Mouse (Mus musculus) hindbrain, embryonic 13.5 days (tissue): Measurements from ENCODE around the gene Dusp27. TPM values are rescaled to one million over a fixed set of nuclear protein-coding genes. Genes with fewer than 3 reads are reported as not detected.
A peak's percentile ranks its signal among the peaks of the same experiment; 100 is the strongest.

Experiments used
- ATAC-seq: fragments of 200-750 bp; cut with Nextera tagmentation; 2 replicates; pipeline ENCODE4 v1.8.0; 2017; ENCODE audit warnings: moderate TSS enrichment; ENCODE audit not compliant: low FRiP score
- H3K27ac ChIP-seq: fragments of 300-500 bp; sonication (generic); 2 replicates; pipeline ENCODE4 v1.5.1; 2015; ENCODE audit warnings: inconsistent platforms, mild to moderate bottlenecking, moderate library complexity
- H3K27me3 ChIP-seq: fragments of 300-500 bp; sonication (generic); 2 replicates; pipeline ENCODE4 v1.6.1; 2015; ENCODE audit warnings: mild to moderate bottlenecking, inconsistent platforms
- H3K36me3 ChIP-seq: fragments of 300-500 bp; sonication (generic); 2 replicates; pipeline ENCODE4 v1.6.1; 2015; ENCODE audit warnings: mild to moderate bottlenecking, inconsistent platforms
- H3K4me1 ChIP-seq: fragments of 300-500 bp; sonication (generic); replicated peaks from 2 replicates; pipeline ENCODE4 v1.6.1; 2015; ENCODE audit warnings: inconsistent platforms
- H3K4me2 ChIP-seq: fragments of 300-500 bp; sonication (generic); 2 replicates; pipeline ENCODE4 v1.6.1; 2015; ENCODE audit warnings: inconsistent platforms, mild to moderate bottlenecking, moderate library complexity
- H3K4me3 ChIP-seq: fragments of 300-500 bp; sonication (generic); 2 replicates; pipeline ENCODE4 v1.5.1; 2015; ENCODE audit warnings: mild to moderate bottlenecking, inconsistent platforms
- H3K9ac ChIP-seq: fragments of 300-500 bp; sonication (generic); 2 replicates; pipeline ENCODE4 v1.6.1; 2015; ENCODE audit warnings: mild to moderate bottlenecking, inconsistent platforms
- H3K9me3 ChIP-seq: fragments of 300-500 bp; sonication (generic); 2 replicates; pipeline ENCODE4 v1.6.1; 2016; ENCODE audit warnings: inconsistent platforms
- WGBS: fragments of 180-500 bp; shearing (Covaris S2); methylation state at CpG from one replicate; pipeline ENCODE4 v1.1.7; 2015; 5-methylcytosine and 5-hydroxymethylcytosine counted together
- polyA plus RNA-seq: library from polyadenylated mRNA; unstranded; fragments of >200 nt; fragmentation: Nextera tagmentation; extraction: Ambion mirVana; gene quantifications from 2 replicates; pipeline ENCODE4 v1.2.1, GENCODE M21; 2015

Dusp27 gene
- 1.2 and 1.6 TPM in 2 replicates for polyA plus RNA-seq

DNA sequence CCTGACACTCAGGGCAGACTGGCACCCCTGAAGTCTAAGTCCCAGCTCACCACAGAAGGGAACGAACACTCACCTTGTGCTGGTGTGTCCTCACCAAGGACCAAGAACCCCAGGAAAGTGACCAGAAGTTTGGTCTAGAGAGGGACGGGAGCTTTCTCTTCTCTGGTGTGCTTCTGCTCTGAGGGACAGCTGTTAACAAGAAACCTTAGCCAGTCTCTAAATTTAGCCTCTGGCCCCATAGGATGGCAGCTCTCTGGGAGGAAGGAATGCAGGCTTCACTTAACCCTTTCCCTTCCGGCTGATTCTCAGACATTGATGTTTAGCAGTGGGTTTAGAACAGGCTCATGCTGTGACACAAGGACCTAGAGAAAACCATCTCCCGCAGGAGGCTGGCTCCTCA lies at the start of gene Dusp27:
Gene Dusp27, minus strand, starts transcription at position 204 of the 400 bp plus-strand sequence.
- H3K36me3 ChIP-seq, result no peaks in the 10 kb centered on the region
- H3K9me3 ChIP-seq, result no peaks in the 10 kb centered on the region
- WGBS, result 63% methylated on average over 4 of the region's 4 CpGs
- peaks cover 9% of the 10 kb centered on the region; the same call in 1 of the 2 replicates for H3K4me1 ChIP-seq
- no peaks in the 10 kb centered on the region for H3K27me3 ChIP-seq
- H3K4me3 ChIP-seq, result no peak within 1 kb of the TSS
- no peak within 1 kb of the TSS for H3K27ac ChIP-seq
- ATAC-seq, result no peak
- no peak within 1 kb of the TSS for H3K4me2 ChIP-seq
- H3K9ac ChIP-seq, result no peak within 1 kb of the TSS

DNA sequence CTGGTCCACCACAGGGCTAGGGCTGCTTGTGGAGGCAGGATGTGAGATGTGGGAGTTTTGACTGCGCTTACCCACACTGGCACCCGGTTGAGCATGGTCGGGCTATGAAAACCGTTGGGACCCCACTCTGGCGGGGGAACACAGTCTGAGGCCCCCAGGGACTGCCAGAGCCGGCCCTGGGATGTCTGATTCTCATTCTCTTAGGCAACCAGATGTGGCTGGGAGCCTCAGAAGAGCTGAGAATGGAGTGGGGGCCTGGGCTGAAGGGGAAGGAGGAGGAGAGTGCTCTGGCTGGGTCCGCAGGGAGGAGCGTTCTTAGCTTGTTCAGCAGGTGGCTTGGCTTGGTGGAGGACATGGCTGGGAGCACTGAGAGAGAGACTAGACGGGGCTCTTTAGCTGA lies 45.9 kb upstream of the Dusp27 start:
- no peak overlapping the region for H3K9ac ChIP-seq
- no peaks in the 10 kb centered on the region for H3K4me1 ChIP-seq
- H3K27me3 ChIP-seq, result no peaks in the 10 kb centered on the region
- no peak overlapping the region for H3K4me3 ChIP-seq
- 83% methylated on average over 9 of the region's 9 CpGs for WGBS
- H3K27ac ChIP-seq, result no peak overlapping the region
- ATAC-seq, result no peak
- no peak overlapping the region for H3K4me2 ChIP-seq
- H3K36me3 ChIP-seq, result no peaks in the 10 kb centered on the region
- H3K9me3 ChIP-seq, result no peaks in the 10 kb centered on the region

DNA sequence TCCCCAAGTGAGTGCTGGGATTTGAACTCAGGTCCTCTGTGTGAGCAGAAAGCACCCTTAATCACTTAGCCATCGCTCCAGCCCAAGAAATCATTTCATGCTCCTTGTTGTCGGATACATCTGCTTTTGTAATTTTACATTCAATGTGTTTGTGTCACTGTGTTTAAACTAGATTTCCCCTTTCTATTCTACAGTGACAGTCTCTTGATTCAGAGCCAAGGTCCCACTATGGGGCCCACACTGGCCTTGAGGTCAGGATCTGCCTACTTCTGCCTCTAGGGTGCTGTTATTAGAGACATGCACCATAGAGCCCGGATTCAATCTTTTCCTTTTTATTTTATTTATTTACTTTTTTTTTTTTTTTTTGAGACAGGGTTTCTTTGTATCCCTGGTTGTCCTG lies 45.3 kb upstream of the Dusp27 start:
- Histone ChIP-seq H3K4me1 (no peaks in the 10 kb centered on the region), H3K4me3 (no peak overlapping the region), H3K27ac (no peak overlapping the region), H3K27me3 (no peaks in the 10 kb centered on the region), H3K4me2 (no peak overlapping the region), H3K9me3 (no peaks in the 10 kb centered on the region), H3K36me3 (no peaks in the 10 kb centered on the region), H3K9ac (no peak overlapping the region)
- no peak for ATAC-seq
- WGBS, result 80% methylated on average over 3 of the region's 3 CpGs

DNA sequence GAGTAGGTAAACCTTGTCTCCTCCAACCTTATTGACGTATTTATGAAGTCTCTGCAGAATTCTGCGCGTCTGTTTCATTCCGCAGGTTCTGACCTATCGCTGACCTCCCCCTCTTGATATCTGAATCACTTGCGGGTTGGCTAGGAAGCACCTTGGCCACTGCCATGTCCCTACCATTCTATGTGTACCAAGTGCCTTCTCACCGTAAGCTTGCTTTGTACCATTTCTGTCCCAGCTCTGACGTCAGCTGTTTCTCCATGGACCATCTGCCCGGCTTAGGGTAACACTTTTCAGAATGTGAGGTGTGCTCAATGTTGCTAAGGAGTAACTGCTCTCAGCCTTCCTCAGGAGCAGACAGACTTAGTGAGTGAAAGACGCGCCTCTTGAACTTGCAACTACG lies 43.1 kb upstream of the Dusp27 start:
- Histone ChIP-seq H3K4me2 (no peak overlapping the region), H3K4me1 (no peaks in the 10 kb centered on the region), H3K9me3 (no peaks in the 10 kb centered on the region), H3K27me3 (no peaks in the 10 kb centered on the region), H3K4me3 (no peak overlapping the region), H3K27ac (no peak overlapping the region), H3K36me3 (no peaks in the 10 kb centered on the region), H3K9ac (no peak overlapping the region)
- ATAC-seq, result no peak
- WGBS, result 95% methylated on average over 12 of the region's 12 CpGs

DNA sequence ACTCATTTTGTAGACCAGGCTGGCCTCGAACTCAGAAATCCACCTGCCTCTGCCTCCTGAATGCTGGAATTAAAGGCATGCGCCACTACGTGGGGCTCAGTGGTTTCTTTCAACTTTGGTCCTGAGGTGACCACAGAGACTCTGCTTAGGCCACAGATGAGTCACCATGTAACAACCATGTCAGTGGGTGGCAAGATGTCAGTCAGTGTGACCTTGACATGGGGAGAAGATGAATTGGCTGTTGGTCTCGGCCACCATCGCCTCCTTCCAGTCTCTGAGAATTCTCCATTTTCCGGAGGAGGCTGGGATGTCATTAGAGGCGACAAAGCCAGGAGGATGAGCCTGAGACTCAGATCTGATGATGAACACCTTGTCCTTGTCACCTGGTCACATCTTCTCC lies 42.0 kb upstream of the Dusp27 start:
- H3K9ac ChIP-seq, result no peak overlapping the region
- H3K4me2 ChIP-seq, result no peak overlapping the region
- H3K4me1 ChIP-seq, result no peaks in the 10 kb centered on the region
- ATAC-seq, result no peak
- no peaks in the 10 kb centered on the region for H3K36me3 ChIP-seq
- H3K27ac ChIP-seq, result no peak overlapping the region
- 89% methylated on average over 7 of the region's 7 CpGs for WGBS
- H3K9me3 ChIP-seq, result no peaks in the 10 kb centered on the region
- H3K4me3 ChIP-seq, result no peak overlapping the region
- no peaks in the 10 kb centered on the region for H3K27me3 ChIP-seq

DNA sequence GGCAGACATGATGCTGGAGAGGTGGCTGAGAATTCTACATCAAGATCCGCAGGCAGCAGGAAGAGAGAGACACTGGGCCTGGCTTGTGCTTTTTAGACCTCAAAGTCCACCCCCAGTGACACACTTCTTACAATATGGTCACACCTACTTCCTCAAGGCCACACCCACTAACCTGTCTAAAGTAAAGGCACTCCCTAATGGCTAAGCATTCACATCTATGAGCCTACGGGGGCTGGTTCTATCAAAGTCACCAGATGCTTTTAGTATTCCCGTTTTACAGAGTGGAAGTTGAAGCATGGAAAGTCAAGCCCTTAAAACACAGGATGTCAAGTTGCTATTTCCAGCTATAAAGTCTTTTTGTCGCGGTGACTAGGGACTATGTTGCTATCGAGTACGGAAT lies 40.3 kb upstream of the Dusp27 start:
- WGBS, result 95% methylated on average over 7 of the region's 7 CpGs
- H3K9ac ChIP-seq, result no peak overlapping the region
- H3K9me3 ChIP-seq, result no peaks in the 10 kb centered on the region
- no peak overlapping the region for H3K4me3 ChIP-seq
- H3K36me3 ChIP-seq, result no peaks in the 10 kb centered on the region
- H3K4me2 ChIP-seq, result no peak overlapping the region
- no peak overlapping the region for H3K27ac ChIP-seq
- ATAC-seq, result no peak
- 0 out of 2 replicates have a peak, but pooled peaks cover 4% of the 10 kb centered on the region for H3K27me3 ChIP-seq
- no peaks in the 10 kb centered on the region for H3K4me1 ChIP-seq

DNA sequence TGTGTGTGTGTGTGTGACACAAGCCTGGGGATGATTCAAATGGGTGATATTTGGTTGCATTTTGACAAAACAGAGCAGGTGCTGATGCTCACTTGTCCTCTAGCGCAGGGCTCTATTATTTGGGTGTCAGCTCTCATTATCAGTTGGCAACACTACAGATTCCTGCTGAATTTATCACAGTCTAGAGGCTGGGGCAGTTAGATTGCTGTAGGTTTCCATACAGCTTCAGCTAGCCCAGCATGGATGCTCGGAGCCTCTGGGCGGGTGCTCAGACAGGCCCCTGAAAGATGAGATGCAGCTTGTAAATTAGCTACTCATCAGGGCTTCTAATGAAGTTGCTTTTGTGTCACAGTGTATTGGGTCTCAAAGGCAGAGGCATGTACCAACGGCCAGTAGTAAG lies 39.7 kb upstream of the Dusp27 start:
- Histone ChIP-seq H3K9ac (no peak overlapping the region), H3K4me1 (no peaks in the 10 kb centered on the region), H3K4me2 (no peak overlapping the region), H3K27me3 (0 out of 2 replicates have a peak, but pooled peaks cover 4% of the 10 kb centered on the region), H3K4me3 (no peak overlapping the region), H3K9me3 (no peaks in the 10 kb centered on the region), H3K27ac (no peak overlapping the region), H3K36me3 (no peaks in the 10 kb centered on the region)
- ATAC-seq, result 0 out of 2 replicates have a peak, but pooled peaks have one; percentile 46
- WGBS, result 65% methylated on average over 4 of the region's 4 CpGs

DNA sequence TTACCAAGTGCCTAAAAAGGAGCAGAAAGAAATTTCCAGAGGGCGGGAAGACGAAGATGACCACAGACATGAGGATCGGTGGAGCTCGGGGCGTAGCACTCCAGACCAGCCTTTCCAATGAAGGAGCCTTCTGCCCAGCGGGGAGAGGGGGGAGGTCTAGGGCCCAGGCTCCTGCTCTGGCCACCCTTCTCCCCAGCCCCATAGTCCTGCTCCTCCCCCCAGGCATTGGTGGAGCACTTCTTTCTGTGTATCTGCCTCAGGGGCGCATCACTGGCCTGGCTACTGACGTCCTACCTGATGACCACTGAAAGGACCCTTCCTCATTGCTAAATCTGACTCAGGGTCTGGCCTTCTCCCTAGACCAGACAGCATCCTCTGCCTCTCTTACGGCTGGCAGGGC lies 37.4 kb upstream of the Dusp27 start:
- H3K27ac ChIP-seq, result no peak overlapping the region
- H3K9me3 ChIP-seq, result no peaks in the 10 kb centered on the region
- H3K4me3 ChIP-seq, result no peak overlapping the region
- no peak overlapping the region for H3K9ac ChIP-seq
- peaks cover 4% of the 10 kb centered on the region; the same call in 1 of the 2 replicates for H3K4me1 ChIP-seq
- no peak for ATAC-seq
- no peaks in the 10 kb centered on the region for H3K36me3 ChIP-seq
- no peak overlapping the region for H3K4me2 ChIP-seq
- peaks cover 6% of the 10 kb centered on the region for H3K27me3 ChIP-seq
- WGBS, result 93% methylated on average over 9 of the region's 9 CpGs

DNA sequence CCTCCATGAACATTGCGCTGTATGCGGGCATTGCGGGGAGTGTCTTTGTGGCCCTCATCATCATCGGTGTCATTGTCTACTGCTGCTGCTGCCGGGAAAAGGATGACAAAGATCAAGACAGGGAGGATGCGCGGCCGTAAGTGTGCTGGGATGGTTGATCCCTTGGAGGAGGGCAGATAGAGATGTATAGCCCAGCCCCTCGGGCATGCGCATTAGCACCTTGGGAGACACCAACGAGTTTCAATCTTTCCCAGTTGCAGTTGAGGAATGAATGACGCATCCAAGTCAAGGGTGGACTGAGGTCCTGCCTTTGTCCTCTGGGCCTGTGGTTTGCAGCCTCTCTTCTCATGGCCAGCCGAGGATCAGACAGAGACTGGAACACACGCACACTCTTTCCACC lies 36.9 kb upstream of the Dusp27 start:
- Histone ChIP-seq H3K27ac (no peak overlapping the region), H3K9me3 (no peaks in the 10 kb centered on the region), H3K4me2 (no peak overlapping the region), H3K9ac (no peak overlapping the region), H3K36me3 (no peaks in the 10 kb centered on the region), H3K27me3 (peaks cover 12% of the 10 kb centered on the region), H3K4me3 (no peak overlapping the region), H3K4me1 (peaks cover 4% of the 10 kb centered on the region; the same call in 1 of the 2 replicates)
- no peak for ATAC-seq
- 91% methylated on average over 14 of the region's 14 CpGs for WGBS

DNA sequence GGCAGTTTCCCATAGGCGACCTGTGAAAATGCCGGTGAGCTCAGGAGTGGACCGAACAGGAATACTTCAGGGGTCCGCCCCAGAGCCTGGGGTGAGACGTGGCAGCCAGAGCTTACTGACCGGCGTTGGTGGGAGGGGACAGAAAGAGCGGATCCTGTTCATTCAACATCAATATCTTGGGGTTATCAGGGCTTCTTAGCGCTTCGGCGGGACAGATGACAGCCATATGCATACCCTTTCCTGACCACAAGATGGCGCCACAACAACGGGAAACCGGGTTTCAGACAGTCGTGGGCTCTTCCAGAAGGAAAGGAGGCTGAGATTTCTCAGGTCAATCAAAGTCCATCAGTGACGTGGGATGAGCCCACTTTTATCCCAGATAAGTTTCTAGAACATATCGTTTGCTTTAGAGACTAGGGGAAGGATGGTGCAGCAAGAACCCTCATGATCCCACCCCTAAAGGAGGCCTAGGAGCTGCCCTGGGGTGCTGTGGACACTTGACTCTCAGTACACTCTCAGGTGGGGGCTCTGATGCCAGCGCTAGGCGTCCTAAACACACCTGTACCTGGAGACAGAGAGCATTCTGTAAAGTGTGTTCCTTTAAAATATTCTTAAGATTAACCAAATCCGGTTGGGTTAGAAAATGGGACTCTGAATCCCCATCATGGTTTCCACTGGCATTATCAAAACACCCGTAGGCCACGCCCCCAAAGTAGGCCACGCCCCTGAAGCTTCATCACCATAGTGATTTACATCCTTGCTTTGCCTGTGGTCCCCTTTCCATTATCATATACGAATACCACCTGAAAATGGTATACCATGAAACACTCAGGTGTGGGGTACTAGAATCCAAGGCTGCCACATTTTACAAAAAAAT lies 33.1 kb upstream of the Dusp27 start:
- WGBS, result 13% methylated on average over 24 of the region's 24 CpGs
- ATAC-seq, result peak; percentile 62

DNA sequence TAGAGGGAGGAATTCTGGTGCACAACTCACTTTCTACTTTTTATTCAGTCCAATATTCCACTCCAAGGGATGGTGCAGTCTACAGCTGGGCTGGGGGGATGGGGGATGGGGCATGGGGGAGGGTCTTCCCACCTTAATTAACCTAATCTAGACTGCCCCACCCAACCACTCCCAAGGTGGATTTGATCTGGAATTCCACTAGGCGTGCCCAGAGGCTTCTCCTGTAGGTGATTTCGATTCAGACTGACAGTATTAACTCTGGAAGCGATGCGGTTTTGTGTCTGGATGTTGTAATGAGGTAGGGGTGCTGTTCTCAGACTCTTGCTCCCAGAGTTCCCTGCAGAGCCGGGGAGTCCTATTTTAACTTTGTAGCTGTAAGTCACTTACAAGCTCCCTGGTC lies 32.4 kb upstream of the Dusp27 start:
- Histone ChIP-seq H3K27ac (no peak overlapping the region), H3K36me3 (no peaks in the 10 kb centered on the region), H3K27me3 (peaks cover 37% of the 10 kb centered on the region), H3K4me1 (peaks cover 4% of the 10 kb centered on the region; the same call in 1 of the 2 replicates), H3K4me2 (peak overlapping the region; percentile 52), H3K4me3 (no peak overlapping the region), H3K9ac (peak overlapping the region; percentile 62; the same call in 1 of the 2 replicates), H3K9me3 (no peaks in the 10 kb centered on the region)
- ATAC-seq, result no peak
- WGBS, result 65% methylated on average over 5 of the region's 5 CpGs

More for the DNA sequence above, 33.1 kb upstream of the Dusp27 start:
- no peaks in the 10 kb centered on the region for H3K36me3 ChIP-seq
- no peaks in the 10 kb centered on the region for H3K9me3 ChIP-seq
- peak overlapping the region; percentile 19; the same call in 1 of the 2 replicates for H3K4me3 ChIP-seq
- H3K4me1 ChIP-seq, result peaks cover 4% of the 10 kb centered on the region; the same call in 1 of the 2 replicates
- H3K27ac ChIP-seq, result no peak overlapping the region
- H3K9ac ChIP-seq, result peak overlapping the region; percentile 62; the same call in 1 of the 2 replicates
- H3K27me3 ChIP-seq, result peaks cover 30% of the 10 kb centered on the region
- peak overlapping the region; percentile 52 for H3K4me2 ChIP-seq

DNA sequence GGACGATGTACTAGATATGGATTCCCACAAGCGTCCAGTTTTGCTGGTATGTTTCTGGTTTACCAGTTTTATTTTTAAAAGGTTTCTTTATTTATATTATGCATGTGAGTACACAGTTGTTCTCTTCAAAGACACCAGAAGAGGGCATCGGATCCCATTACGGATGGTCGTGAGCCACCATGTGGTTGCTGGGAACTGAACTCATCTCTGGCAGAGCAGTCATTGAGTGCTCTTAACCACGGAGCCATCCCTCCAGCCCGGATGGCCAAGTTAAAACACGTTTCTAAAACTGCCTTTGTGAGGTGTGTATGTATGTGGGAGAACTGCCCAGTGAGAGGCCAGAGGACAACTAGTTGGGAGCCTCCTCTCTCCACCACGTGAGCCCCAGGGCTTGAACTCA lies 30.9 kb upstream of the Dusp27 start:
- Histone ChIP-seq H3K9me3 (no peaks in the 10 kb centered on the region), H3K27ac (no peak overlapping the region), H3K27me3 (peaks cover 41% of the 10 kb centered on the region), H3K4me2 (no peak overlapping the region), H3K4me1 (peaks cover 4% of the 10 kb centered on the region; the same call in 1 of the 2 replicates), H3K9ac (no peak overlapping the region), H3K4me3 (no peak overlapping the region), H3K36me3 (no peaks in the 10 kb centered on the region)
- no peak for ATAC-seq
- 69% methylated on average over 9 of the region's 9 CpGs for WGBS

DNA sequence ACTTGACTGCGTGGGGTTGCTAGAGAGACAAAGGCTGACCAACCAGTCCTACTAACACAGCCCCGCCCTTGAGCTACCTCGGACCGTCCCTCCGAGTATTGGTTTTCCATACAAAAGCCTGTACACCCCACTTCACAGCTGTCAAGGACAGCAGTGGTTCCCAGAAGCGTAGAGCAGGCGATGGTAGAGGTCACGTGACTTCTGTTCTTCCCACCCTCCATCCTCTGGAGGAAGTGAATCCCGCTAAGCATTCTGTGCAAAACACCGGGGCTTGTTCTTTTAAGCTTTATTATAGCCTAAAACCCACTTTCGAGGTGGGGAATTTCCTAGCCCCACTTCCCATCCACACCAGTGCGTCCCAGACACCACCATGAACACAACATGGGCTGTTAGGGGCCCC lies 30.0 kb upstream of the Dusp27 start:
- no peak overlapping the region for H3K9ac ChIP-seq
- H3K4me2 ChIP-seq, result no peak overlapping the region
- H3K27ac ChIP-seq, result no peak overlapping the region
- H3K4me1 ChIP-seq, result peaks cover 4% of the 10 kb centered on the region; the same call in 1 of the 2 replicates
- H3K27me3 ChIP-seq, result peaks cover 43% of the 10 kb centered on the region
- H3K9me3 ChIP-seq, result no peaks in the 10 kb centered on the region
- WGBS, result 84% methylated on average over 12 of the region's 12 CpGs
- H3K4me3 ChIP-seq, result no peak overlapping the region
- no peak for ATAC-seq
- no peaks in the 10 kb centered on the region for H3K36me3 ChIP-seq
